Mouse (Mus musculus): ENCODE data around the gene Nkx2-5. TPM values are rescaled to one million over a fixed set of nuclear protein-coding genes. Genes with fewer than 3 reads are reported as not detected.

The Nkx2-5 gene
- polyA plus RNA-seq, 1 experiment from 2014 or later, result 132 TPM

GRCm38 (mm10) chr17:26816810-26817209 lies 28.0 kb downstream of the Nkx2-5 start:
- no peak overlapping the region for H3K4me3 ChIP-seq (ENCODE audit: low read length)
- no peaks in the 10 kb centered on the region for H3K36me3 ChIP-seq (ENCODE audit: control insufficient read depth, insufficient read depth)
- no peak for ATAC-seq (replicated peaks; ENCODE audit: extremely low read depth, insufficient read depth, low FRiP score)
- H3K4me2 ChIP-seq (ENCODE audit: low read depth, low read length), result no peak overlapping the region
- peaks cover 2% of the 10 kb centered on the region; the same call in 1 of the 2 replicates for H3K27me3 ChIP-seq (ENCODE audit: control insufficient read depth, insufficient read depth, low read length)
- no peak overlapping the region for H3K27ac ChIP-seq (ENCODE audit: low read length)
- WGBS, result 75% methylated on average over 6 of the region's 6 CpGs
- H3K9ac ChIP-seq (ENCODE audit: low read length), result no peak overlapping the region
- peaks cover 7% of the 10 kb centered on the region for H3K4me1 ChIP-seq (ENCODE audit: control insufficient read depth, insufficient read depth, low read length)
- H3K9me3 ChIP-seq (replicated peaks; ENCODE audit: control insufficient read depth, low read length), result no peaks in the 10 kb centered on the region

GRCm38 (mm10) chr17:26813497-26813896 lies 31.3 kb downstream of the Nkx2-5 start:
- Histone ChIP-seq H3K27ac (ENCODE audit: low read length) (peak overlapping the region; percentile 7; the same call in 1 of the 2 replicates), H3K27me3 (ENCODE audit: control insufficient read depth, insufficient read depth, low read length) (peaks cover 2% of the 10 kb centered on the region; the same call in 1 of the 2 replicates), H3K9me3 (replicated peaks; ENCODE audit: control insufficient read depth, low read length) (no peaks in the 10 kb centered on the region), H3K4me2 (ENCODE audit: low read depth, low read length) (peak overlapping the region; percentile 22; the same call in 1 of the 2 replicates), H3K9ac (ENCODE audit: low read length) (no peak overlapping the region), H3K4me1 (ENCODE audit: control insufficient read depth, insufficient read depth, low read length) (peaks cover 7% of the 10 kb centered on the region), H3K4me3 (ENCODE audit: low read length) (no peak overlapping the region), H3K36me3 (ENCODE audit: control insufficient read depth, insufficient read depth) (no peaks in the 10 kb centered on the region)
- 31% methylated on average over 9 of the region's 9 CpGs for WGBS
- peak; percentile 78; the same call in 1 of the 2 replicates for ATAC-seq (replicated peaks; ENCODE audit: extremely low read depth, insufficient read depth, low FRiP score)

GRCm38 (mm10) chr17:26812607-26813006 lies 32.2 kb downstream of the Nkx2-5 start:
- Histone ChIP-seq H3K27me3 (ENCODE audit: control insufficient read depth, insufficient read depth, low read length) (0 out of 2 replicates have a peak, but pooled peaks cover 2% of the 10 kb centered on the region), H3K4me2 (ENCODE audit: low read depth, low read length) (no peak overlapping the region), H3K4me3 (ENCODE audit: low read length) (no peak overlapping the region), H3K9ac (ENCODE audit: low read length) (no peak overlapping the region), H3K27ac (ENCODE audit: low read length) (no peak overlapping the region), H3K36me3 (ENCODE audit: control insufficient read depth, insufficient read depth) (no peaks in the 10 kb centered on the region), H3K9me3 (replicated peaks; ENCODE audit: control insufficient read depth, low read length) (no peaks in the 10 kb centered on the region), H3K4me1 (ENCODE audit: control insufficient read depth, insufficient read depth, low read length) (peaks cover 7% of the 10 kb centered on the region)
- WGBS, result 74% methylated on average over 2 of the region's 2 CpGs
- no peak for ATAC-seq (replicated peaks; ENCODE audit: extremely low read depth, insufficient read depth, low FRiP score)

GRCm38 (mm10) chr17:26802886-26803285 lies 41.9 kb downstream of the Nkx2-5 start:
- ATAC-seq (replicated peaks; ENCODE audit: extremely low read depth, insufficient read depth, low FRiP score), result no peak
- Histone ChIP-seq H3K4me1 (ENCODE audit: control insufficient read depth, insufficient read depth, low read length) (no peaks in the 10 kb centered on the region; the same call in 1 of the 2 replicates), H3K9me3 (replicated peaks; ENCODE audit: control insufficient read depth, low read length) (peaks cover 4% of the 10 kb centered on the region; the same call in 1 of the 2 replicates), H3K36me3 (ENCODE audit: control insufficient read depth, insufficient read depth) (no peaks in the 10 kb centered on the region), H3K4me2 (ENCODE audit: low read depth, low read length) (no peak overlapping the region), H3K9ac (ENCODE audit: low read length) (no peak overlapping the region), H3K27ac (ENCODE audit: low read length) (no peak overlapping the region), H3K4me3 (ENCODE audit: low read length) (no peak overlapping the region), H3K27me3 (ENCODE audit: control insufficient read depth, insufficient read depth, low read length) (no peaks in the 10 kb centered on the region)
- 76% methylated on average over 3 of the region's 3 CpGs for WGBS

- Histone ChIP-seq H3K27ac (ENCODE audit: low read length) (peak overlapping the region; percentile 80), H3K36me3 (ENCODE audit: control insufficient read depth, insufficient read depth) (peaks cover 2% of the 10 kb centered on the region; the same call in 1 of the 2 replicates), H3K9me3 (replicated peaks; ENCODE audit: control insufficient read depth, low read length) (no peaks in the 10 kb centered on the region), H3K4me1 (ENCODE audit: control insufficient read depth, insufficient read depth, low read length) (peaks cover 13% of the 10 kb centered on the region), H3K9ac (ENCODE audit: low read length) (no peak overlapping the region), H3K4me3 (ENCODE audit: low read length) (no peak overlapping the region), H3K27me3 (ENCODE audit: control insufficient read depth, insufficient read depth, low read length) (no peaks in the 10 kb centered on the region), H3K4me2 (ENCODE audit: low read depth, low read length) (peak overlapping the region; percentile 16; the same call in 1 of the 2 replicates)
- WGBS, result 29% methylated on average over 6 of the region's 6 CpGs
- ATAC-seq (replicated peaks; ENCODE audit: extremely low read depth, insufficient read depth, low FRiP score), result peak; percentile 76
Observed at GRCm38 (mm10) chr17:26797379-26798128, 47.3 kb downstream of the Nkx2-5 start.

GRCm38 (mm10) chr17:26795386-26795785 lies 49.4 kb downstream of the Nkx2-5 start:
- ATAC-seq (replicated peaks; ENCODE audit: extremely low read depth, insufficient read depth, low FRiP score), result no peak
- no peak overlapping the region for H3K9ac ChIP-seq (ENCODE audit: low read length)
- WGBS, result 60% methylated on average over 6 of the region's 7 CpGs
- no peaks in the 10 kb centered on the region for H3K27me3 ChIP-seq (ENCODE audit: control insufficient read depth, insufficient read depth, low read length)
- peaks cover 22% of the 10 kb centered on the region for H3K36me3 ChIP-seq (ENCODE audit: control insufficient read depth, insufficient read depth)
- H3K4me3 ChIP-seq (ENCODE audit: low read length), result no peak overlapping the region
- no peak overlapping the region for H3K4me2 ChIP-seq (ENCODE audit: low read depth, low read length)
- H3K9me3 ChIP-seq (replicated peaks; ENCODE audit: control insufficient read depth, low read length), result no peaks in the 10 kb centered on the region
- no peak overlapping the region for H3K27ac ChIP-seq (ENCODE audit: low read length)
- H3K4me1 ChIP-seq (ENCODE audit: control insufficient read depth, insufficient read depth, low read length), result peaks cover 13% of the 10 kb centered on the region

GRCm38 (mm10) chr17:26794744-26795143 lies 50.1 kb downstream of the Nkx2-5 start:
- no peak overlapping the region for H3K27ac ChIP-seq (ENCODE audit: low read length)
- H3K27me3 ChIP-seq (ENCODE audit: control insufficient read depth, insufficient read depth, low read length), result no peaks in the 10 kb centered on the region
- H3K4me2 ChIP-seq (ENCODE audit: low read depth, low read length), result no peak overlapping the region
- no peak overlapping the region for H3K4me3 ChIP-seq (ENCODE audit: low read length)
- peaks cover 13% of the 10 kb centered on the region for H3K4me1 ChIP-seq (ENCODE audit: control insufficient read depth, insufficient read depth, low read length)
- H3K9ac ChIP-seq (ENCODE audit: low read length), result no peak overlapping the region
- WGBS, result 19% methylated on average over 3 of the region's 3 CpGs
- peaks cover 28% of the 10 kb centered on the region for H3K36me3 ChIP-seq (ENCODE audit: control insufficient read depth, insufficient read depth)
- ATAC-seq (replicated peaks; ENCODE audit: extremely low read depth, insufficient read depth, low FRiP score), result peak; percentile 61; the same call in 1 of the 2 replicates
- no peaks in the 10 kb centered on the region for H3K9me3 ChIP-seq (replicated peaks; ENCODE audit: control insufficient read depth, low read length)

GRCm38 (mm10) chr17:26793068-26793765 lies 51.6 kb downstream of the Nkx2-5 start:
- WGBS, result 73% methylated on average over 5 of the region's 5 CpGs
- ATAC-seq (replicated peaks; ENCODE audit: extremely low read depth, insufficient read depth, low FRiP score), result no peak
- no peak overlapping the region for H3K27ac ChIP-seq (ENCODE audit: low read length)
- H3K9ac ChIP-seq (ENCODE audit: low read length), result no peak overlapping the region
- no peaks in the 10 kb centered on the region for H3K27me3 ChIP-seq (ENCODE audit: control insufficient read depth, insufficient read depth, low read length)
- H3K4me1 ChIP-seq (ENCODE audit: control insufficient read depth, insufficient read depth, low read length), result peaks cover 13% of the 10 kb centered on the region
- H3K4me2 ChIP-seq (ENCODE audit: low read depth, low read length), result no peak overlapping the region
- no peak overlapping the region for H3K4me3 ChIP-seq (ENCODE audit: low read length)
- no peaks in the 10 kb centered on the region for H3K9me3 ChIP-seq (replicated peaks; ENCODE audit: control insufficient read depth, low read length)
- H3K36me3 ChIP-seq (ENCODE audit: control insufficient read depth, insufficient read depth), result peaks cover 35% of the 10 kb centered on the region

- Histone ChIP-seq H3K4me1 (ENCODE audit: control insufficient read depth, insufficient read depth, low read length) (peaks cover 6% of the 10 kb centered on the region), H3K4me2 (ENCODE audit: low read depth, low read length) (no peak overlapping the region), H3K27me3 (ENCODE audit: control insufficient read depth, insufficient read depth, low read length) (no peaks in the 10 kb centered on the region), H3K4me3 (ENCODE audit: low read length) (no peak overlapping the region), H3K9me3 (replicated peaks; ENCODE audit: control insufficient read depth, low read length) (no peaks in the 10 kb centered on the region), H3K36me3 (ENCODE audit: control insufficient read depth, insufficient read depth) (peaks cover 40% of the 10 kb centered on the region), H3K27ac (ENCODE audit: low read length) (no peak overlapping the region), H3K9ac (ENCODE audit: low read length) (no peak overlapping the region)
- 92% methylated on average over 15 of the region's 15 CpGs for WGBS
- no peak for ATAC-seq (replicated peaks; ENCODE audit: extremely low read depth, insufficient read depth, low FRiP score)
Observed at GRCm38 (mm10) chr17:26792096-26792495, 52.7 kb downstream of the Nkx2-5 start.

Measured in heart, embryonic 16.5 days (tissue).